Mouse (Mus musculus): ENCODE results near the gene Prph. TPM values are rescaled to one million over a fixed set of nuclear protein-coding genes. Genes with fewer than 3 reads are reported as not detected.
"Not testable (repeated sequence)": the region's sequence is repeated elsewhere in the genome, so short reads cannot be mapped to it uniquely, and the experiment has no call there.

Gene Prph
- total RNA-seq, 2 experiments from 2014 or later, result 1.3 to 3.4 TPM

DNA sequence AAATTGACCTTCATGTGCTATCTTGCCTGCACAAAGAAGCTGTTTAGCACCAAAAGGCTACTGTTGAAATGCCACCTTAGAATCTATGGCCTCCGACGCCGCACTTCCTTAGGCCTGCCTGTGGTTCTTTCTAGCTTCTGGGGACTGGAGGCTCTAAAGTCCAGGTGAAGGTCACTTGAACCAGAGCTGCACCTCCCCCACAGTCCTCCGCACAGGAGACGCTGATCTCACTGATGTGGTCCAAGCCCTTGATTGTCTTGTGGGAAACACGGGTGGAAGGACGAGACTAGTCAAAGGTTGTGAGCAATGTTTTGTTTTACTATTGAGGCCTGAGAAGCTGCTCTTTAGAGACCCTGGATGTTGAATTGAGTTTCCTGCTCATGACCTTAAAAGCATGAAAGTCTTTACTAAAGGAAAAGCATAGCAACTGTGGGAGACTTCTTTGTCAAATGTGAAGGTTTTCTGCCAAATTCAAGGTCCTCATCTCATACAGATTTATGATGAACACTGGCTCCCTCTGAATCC, 22.2 kb upstream of the Prph start:
- peak; percentile 56 to 61 for DNase-seq

DNA sequence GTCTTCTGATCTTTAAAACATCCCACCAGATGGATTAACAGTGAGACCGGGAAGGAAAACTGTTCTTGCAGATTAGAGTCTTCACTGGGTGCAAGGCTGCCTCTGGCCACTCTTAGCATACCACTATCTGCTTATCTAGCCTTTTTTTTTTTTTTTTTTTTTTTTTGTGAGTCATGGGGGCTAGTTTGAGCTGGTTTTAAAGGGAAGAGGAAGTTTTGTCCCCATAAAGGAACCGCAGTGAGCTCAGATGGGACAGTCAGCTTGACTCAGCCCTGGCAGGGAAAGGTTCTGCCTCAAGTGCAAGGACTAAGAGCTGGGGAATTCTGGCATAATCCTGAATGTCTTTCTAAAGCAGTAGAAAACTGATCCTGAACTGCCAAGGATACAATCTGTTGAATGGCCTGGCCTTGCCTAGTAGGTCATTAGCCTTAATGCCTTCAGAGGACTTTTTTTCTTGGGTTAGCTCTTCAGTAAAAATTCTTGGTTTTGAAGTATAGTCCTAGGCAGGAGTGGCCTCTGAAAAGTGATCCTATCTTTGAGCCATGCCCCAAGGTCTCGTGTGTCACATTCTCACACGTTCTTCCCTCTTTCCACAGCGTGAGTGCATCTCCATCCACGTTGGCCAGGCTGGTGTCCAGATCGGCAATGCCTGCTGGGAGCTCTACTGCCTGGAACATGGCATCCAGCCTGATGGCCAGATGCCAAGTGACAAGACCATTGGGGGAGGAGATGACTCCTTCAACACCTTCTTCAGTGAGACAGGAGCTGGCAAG, 21.3 kb upstream of the Prph start:
- DNase-seq, result peak; percentile 71 to 72

DNA sequence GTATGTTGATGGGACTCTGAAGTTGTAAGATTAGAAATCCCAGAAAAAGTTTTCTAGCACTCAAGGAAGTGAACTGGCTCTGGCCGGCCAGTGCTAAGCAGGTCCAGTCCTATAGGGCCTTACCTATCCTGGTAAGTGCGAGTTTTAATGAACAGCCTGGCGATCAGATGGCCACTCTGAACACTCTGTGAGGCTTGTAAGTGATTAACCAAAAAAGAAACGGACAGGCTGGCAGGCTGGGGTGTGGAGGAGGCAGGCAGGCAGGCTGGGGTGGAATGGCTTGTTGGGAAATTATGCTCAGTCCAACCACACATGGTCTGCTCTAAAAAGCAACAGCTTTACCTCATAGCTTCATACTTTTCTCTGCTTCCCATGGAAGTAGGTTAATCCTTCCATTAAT, 19.5 kb upstream of the Prph start:
- DNase-seq, result no peak

DNA sequence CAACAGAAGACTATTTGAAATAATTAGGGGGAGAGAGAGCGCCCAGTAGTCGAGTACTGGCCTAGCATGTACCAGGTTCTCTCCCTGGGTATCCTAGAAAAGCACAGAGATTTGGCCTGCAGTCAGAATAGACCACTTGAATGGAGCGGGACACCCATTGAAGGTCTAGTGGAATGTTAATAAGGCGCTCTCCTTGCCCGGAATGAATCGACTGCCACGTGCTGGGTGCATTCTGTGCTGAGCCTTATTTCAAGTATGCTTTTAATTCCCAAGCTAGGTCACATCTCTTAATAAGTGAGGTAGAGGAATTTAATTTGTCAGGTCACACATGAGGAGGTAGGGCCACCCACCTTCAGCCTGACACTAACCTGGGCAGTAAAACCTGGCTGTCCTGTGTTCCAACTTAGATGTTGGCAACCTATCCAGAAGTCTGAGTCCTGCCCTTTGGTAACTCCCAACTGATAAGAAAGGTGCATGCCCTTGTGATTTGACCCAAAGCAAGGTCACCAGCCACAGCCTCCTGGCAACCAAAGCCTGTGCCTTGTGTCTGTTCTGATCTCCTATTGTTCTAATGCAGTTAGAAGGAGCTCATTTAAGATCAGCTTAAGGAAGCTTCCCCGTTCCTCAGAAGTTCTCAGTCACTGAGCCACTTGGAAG, 18.6 kb upstream of the Prph start:
- DNase-seq, result peak in 1 of 2 experiments; percentile 42

DNA sequence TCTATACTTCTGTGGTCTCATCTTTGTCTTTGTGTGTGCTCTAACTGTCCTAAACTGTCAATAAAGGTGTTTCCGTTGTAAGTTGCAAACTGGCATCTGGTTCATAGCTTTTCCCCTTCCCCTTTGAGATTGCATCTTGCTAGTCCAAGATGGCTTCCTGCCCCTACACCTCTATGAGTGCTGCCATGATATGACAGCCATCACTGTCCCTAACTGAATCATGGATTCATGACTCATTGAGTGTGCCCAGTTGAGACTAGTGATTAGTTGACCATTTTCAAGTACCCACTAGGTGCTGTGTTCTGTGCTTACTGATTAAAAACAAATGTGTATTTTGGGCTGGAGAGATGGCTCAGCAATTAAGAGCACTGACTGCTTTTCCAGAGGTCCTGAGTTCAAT, 16.9 kb upstream of the Prph start:
- no peak for DNase-seq

DNA sequence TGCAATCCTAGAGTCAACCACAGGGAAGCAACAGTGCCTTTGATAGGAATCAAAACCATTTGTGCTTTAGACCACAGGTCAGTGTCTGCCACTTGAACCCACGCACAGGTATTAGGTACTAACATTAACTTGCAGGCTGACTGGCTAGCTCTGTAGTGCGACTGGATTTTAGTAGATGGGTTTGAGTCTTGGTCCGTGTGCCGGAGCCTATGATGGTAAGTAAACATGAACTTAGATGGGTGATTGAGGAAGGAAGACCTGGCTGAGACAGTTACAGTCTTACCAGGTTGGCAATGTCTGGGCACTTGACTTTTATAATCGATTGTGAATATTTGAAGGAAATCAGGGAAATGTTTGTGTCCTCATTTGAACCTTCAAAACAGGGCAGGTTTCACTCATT, 16.2 kb upstream of the Prph start:
- DNase-seq, result no peak

DNA sequence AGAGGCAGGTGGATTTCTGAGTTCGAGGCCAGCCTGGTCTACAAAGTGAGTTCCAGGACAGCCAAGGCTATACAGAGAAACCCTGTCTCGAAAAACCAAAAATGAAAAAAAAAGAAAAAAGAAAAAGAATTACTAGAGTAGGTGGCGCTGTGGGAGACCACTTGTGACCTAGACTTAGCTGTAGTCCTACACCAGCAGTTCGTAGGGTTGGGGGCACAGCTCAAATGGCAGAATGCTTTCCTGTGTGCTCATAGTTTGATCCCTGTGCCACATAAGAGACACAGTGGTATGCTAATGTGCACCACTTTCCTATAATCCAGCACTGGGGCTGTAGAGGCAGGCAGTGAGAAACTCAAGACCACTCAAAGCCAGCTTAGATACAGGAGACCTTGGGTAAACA, 15.7 kb upstream of the Prph start:
- no peak for DNase-seq

DNA sequence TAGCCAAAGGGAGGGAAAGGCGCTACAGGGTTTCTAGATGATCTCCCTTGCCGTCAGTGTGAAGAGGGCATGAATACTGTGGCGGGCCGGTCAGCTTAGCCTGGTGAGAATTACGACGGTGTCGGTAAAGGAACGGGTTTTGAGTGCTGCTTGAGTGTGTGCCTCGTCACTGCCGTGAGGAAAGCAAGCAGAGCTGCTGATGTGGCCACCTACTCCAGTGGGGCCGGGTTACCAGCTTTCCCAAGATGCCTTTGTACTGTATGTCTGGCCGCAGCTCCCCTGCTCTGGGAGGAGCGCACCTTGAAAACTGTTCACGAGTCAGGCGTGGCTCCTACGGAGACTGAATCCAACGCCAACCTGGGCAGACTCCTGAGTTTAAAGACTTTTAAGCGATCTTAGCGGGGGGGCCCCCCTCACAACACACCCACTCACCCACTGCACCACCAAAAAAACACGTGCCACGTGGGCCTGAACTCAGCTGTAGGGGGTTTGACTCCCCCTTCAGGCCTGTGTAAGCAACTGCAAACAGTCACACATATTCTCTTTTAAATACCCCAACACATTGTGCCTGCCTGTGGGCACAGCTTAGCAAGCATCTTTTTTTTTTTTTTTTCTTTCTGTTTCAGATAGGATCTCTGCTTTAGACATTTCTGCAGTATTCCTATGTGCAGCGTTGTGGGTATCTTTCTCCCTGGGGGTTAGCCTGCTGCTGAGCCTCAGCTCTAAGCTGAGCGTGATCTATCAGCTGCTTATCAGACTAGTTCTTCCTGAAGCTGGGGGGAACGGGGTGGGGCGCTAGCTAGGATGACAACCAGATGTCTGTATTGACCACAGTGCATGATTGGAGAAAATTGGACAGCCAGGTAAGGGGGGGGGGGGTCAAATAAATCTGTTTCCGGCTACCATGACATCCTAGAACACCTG, 14.7 kb upstream of the Prph start:
- no peak for DNase-seq

DNA sequence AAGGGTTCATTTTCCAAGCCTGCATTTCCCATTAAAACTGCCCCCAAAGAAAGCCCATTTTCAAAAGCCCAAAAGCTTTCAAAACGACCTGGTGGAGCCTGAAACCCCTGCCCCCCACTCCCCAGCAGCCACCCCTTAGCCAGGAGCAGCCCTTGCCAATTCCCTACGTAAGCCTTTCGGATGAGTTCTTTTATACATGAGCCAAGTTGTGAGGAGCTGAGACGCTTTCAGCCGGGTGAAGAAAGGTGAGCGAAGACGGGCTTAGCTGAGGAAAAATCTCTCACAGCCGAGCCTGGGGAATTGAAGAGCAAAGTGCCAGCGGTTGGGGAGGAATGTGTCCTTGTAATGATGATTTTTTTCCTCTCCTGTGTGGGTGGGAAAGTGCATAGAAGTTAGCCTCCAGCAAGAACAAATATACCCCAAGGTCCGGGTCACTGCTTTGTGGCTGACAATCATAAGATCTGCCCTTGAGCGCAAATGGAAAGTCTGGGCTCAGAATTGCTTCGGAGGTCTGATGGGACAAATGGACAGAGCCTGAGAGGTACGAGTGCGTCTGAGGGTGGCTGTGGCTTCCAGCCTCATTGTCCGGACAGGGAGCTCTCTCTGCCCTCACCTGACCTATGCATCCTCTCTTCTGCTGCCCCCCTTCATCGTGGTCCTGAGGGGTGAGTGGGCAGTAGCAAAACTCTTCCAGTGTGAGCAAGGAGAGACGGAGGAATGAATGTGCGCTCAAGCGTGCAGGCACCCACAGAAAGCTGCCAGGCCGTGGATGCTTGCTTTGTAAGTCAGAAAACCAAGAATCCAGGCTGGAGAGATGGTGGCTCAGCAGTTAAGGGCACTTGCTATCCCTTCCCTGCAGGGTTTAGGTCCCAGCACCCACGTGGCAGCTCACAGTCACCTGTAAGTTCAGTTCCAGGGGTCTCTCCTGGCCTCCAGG, 13.8 kb upstream of the Prph start:
- DNase-seq, result peak; percentile 36 to 50

DNA sequence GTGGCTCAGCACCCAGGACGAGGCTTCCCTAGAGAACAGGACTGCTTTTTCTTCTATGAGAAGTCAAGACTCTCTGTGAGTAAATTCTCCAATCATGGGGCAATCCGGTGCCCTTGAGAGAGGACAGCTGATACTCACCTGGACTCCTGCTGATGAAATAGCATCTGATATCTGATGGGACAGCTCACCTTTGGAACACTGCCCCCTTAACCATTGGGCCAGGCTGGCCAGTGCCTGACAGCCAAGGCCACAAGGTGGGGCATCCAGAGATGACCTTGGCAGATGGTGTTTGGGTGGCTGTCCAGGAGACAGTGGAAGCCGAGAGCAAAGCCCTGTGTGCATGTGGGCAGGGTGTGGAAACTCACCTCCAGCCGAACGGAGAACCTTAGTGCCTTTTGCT, 12.6 kb upstream of the Prph start:
- DNase-seq, result peak; percentile 26 to 49

DNA sequence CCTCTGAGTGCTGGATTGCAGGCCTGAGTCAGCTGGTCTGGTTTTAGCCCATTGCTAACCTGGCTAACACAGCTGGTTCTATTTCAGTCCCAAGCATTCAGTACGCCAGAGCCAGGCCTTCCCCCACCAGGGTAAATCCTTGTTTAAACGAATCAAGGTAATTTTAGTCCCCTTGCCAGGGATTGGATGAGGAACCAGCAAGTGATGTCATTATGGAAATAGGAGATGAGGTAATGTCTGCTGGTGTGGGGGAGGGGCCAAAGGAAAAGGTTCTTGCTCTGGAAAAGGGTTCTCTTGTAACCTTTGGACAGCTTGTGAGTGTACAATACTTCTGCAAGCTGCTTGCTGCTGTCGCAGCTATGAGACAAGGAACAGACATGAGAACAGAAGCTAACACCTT, 10.1 kb upstream of the Prph start:
- DNase-seq, result peak in 1 of 2 experiments; percentile 46

DNA sequence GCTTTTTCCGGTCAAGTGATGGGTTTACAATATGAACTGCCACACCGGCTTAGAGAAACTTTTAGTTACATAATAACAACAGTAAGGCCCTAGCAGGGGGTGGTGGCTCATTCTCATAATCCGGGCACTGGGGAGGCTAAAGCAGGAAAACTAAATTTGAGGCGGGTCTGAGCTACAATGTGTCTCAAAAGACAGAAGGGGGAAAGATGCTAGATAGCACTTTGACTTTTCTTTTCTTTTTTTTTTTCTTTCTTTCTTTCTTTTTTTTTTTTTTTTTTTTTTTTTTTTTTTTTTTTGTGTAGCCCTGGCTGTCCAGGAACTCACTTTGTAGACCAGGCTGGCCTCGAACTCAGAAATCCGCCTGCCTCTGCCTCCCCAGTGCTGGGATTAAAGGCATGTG, 9.2 kb upstream of the Prph start:
- not testable (repeated sequence) for DNase-seq

DNA sequence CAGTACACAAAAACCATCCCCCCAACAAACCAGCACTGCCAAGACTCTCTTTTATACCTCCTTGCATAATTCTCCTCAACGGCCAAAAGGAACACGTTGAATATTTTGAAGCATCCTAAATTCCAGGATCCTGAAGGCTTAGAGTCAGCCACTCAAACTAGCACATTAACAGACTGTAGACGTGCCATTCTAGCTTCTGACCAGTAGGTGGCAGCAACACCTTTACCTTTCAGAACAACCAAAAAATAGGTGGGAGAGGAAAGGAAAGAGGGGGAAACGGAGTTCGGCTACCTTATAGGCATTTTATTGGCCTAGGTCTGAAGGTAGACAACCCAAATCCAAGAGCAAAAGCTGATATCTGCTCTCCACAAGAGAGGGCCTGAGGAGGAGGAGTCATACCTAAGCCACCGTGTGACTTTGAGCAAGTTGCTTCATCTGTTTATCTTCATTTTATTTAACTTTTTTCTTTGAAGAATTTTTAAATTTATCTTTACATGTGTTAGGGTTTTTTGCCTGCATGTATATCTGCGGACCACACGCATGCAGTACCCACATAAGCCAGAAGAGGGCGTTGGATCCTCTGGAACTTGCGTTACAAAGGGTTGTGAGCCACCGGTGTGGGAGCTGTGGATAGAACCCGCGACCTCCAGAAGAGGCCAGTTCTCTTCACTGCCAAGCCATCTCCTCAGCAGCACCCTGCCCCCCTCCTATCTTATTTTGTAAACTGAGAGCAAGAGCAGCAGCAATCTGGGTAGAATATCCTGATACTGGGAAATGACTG, 5.3 kb upstream of the Prph start:
- DNase-seq, result peak in 1 of 2 experiments; percentile 58

DNA sequence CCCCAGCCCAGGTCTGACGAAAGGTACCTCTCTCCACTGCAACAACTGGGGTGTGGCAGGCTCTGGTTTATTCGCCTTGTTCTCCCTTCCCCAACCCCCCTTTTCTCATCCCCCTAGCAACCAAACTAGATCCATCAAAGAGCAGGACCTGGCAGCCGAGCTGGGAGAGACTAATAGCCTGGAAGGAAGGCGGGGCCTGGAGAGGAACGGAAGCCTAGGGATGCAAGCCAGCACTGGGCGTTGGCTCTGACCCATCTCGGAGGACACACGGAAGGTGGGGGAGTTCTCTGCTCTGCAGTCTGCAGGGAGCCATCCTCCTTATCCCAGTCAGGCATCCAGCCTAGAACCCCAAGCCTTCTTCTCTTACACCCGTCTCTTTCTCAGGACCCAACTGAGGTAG, 1.6 kb upstream of the Prph start:
- no peak for DNase-seq

DNA sequence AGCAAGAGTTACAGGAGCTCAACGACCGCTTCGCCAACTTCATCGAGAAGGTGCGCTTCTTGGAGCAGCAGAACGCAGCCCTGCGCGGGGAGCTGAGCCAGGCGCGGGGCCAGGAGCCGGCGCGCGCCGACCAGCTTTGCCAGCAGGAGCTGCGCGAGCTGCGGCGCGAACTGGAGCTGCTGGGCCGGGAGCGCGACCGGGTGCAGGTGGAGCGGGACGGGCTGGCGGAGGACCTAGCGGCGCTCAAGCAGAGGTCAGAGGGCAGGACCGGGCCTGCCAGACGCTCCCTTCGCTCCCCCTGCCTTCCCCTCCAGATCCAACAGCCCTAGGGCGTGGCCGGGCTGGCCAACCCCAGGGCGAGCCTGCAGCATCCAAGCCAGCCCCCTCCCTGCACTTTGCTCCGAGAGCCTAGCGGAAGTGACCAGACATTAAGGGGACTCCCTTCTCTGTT, 562 bp downstream of the Prph start:
- DNase-seq, result peak; percentile 37 to 59

DNA sequence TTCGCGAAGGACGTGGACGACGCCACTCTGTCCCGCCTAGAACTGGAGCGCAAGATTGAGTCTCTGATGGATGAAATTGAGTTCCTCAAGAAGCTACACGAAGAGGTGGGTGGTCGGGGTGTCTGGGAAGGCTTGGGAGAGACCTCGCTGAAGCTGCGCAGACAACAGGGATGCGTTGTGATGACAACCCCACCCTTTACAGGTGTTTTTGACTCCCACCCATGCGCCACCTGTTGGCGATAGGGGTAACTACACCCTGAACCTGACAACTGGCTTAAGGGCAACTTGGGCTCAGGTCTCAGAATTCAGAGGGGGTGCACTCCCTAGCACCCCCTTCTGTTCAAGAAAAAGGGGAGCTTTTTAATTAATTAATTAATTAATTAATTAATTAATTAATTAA, 1.4 kb downstream of the Prph start:
- DNase-seq, result peak in 1 of 2 experiments; percentile 38

DNA sequence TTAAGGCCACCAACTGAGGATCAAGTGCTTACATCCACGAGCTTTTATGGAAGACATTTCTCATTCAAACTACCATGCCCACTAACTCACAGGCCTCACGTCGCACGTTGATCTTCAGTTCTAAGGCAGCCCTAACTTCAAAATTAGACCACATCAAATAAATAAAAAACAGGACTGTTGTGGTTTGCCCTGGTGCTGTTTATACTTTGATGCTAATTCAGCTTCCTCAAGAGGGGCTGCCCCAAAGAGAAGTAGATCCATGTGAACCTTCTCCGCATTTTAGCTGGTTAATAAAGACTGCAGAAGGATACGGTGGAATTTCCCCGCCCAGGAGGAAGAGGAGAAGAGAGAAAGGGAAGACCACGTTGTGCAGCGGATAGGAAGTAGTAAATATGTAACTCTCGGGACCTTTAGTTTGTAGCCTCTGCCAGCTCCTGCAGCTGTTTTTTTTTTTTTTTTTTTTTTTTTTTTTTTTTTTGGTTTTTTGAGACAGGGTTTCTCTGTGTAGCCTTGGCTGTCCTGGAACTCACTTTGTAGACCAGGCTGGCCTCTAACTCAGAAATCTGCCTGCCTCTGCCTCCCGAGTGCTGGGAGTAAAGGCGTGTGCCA, 10.7 kb downstream of the Prph start:
- DNase-seq, result no peak

DNA sequence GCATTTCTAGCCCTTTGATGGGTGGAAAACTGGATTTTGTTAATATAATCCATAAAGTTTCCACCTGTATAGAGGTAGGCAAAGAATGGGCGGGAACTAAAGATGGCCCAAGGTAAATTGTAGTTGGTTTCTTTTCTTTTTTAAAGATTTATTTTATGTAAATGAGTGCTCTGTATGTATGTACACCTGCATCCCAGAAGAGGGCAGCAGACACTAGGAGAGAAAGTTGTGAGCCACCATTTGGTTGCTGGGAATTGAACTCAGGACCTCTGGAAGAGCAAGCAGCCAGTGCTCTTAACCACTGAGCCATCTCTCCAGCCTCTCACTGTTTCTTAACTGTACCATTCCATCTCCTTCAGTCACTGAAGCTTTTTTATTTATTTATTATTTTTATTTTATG, 17.0 kb downstream of the Prph start:
- DNase-seq, result no peak

DNA sequence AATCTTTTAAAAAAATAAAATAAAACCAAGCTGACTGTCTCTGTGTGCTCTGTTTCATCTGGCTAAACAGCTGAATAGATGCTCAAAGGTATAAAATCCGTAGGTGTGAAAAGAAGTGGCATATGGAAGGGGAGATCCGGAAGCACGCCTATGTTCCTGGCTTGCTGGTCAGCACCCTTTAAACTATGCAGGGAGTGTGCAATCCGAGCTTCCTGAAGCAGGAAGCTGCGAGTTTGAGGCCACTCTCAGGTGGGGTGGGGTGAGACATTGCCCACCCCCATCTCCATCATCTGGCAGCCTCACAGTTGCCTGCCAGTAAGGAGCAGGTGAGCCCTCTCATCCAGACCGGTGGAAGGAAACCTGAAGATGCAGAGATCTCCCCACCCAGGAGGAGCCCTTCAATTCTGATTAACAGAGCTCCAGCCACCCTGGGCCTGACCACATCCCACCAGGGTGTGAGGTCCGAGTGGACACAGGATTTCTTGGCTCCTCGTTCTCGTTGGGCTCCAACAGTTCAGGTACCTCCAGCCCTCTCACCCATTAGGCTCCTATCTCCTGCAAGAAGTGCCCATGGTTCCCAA, 19.1 kb downstream of the Prph start, which contains the start of gene Troap:
TSS of gene Troap (plus strand) at position 557 of the 581 bp plus-strand sequence.
- DNase-seq, result no peak

Measured in adrenal gland, postnatal 36 days (tissue).